Mouse (Mus musculus) left cerebral cortex, adult 2 months (tissue): ENCODE results near the gene Il11. TPM values are rescaled to one million over a fixed set of nuclear protein-coding genes. Genes with fewer than 3 reads are reported as not detected.
"Not testable (repeated sequence)": the region's sequence is repeated elsewhere in the genome, so short reads cannot be mapped to it uniquely, and the experiment has no call there.

Source experiments
- DNase-seq, 2 experiments: peaks; one replicate each; pipeline ENCODE4 v3.0.0; 2021 to 2022; ENCODE audit warnings: low spot score in 2 of 2, mixed read lengths in 1 of 2; ENCODE audit errors: extremely low spot score in 1 of 2
- H3K27ac ChIP-seq: fragments of 200-600 bp; 2 replicates; pipeline ENCODE4 v1.8.1; 2022
- H3K4me3 ChIP-seq: fragments of 200-600 bp; 2 replicates; pipeline ENCODE4 v1.8.1; 2022
- CTCF ChIP-seq: fragments of 200-600 bp; IDR thresholded peaks from 2 replicates; pipeline ENCODE4 v1.8.1; 2022; ENCODE audit warnings: antibody characterized with exemption, mild to moderate bottlenecking, moderate library complexity
- intact Hi-C: fragments of 180-260 bp; cut with DNase I; formaldehyde crosslinking; loops from one replicate; pipeline ENCODE4 v1.15.1; 2025
- long read RNA-seq, 2 experiments: library from polyadenylated mRNA; stranded (forward); transcript quantifications; one replicate each; pipeline ENCODE4 v2.0.0; 2021; ENCODE audit warnings: borderline mapping rate in 2 of 2
- total RNA-seq, 2 experiments: library from RNA; stranded (reverse); gene quantifications; 2 replicates each; pipeline ENCODE4 v1.2.3; 2021

Gene Il11
- under 1 TPM; 0.36 to 0.58 TPM for total RNA-seq
- long read RNA-seq, experiment 1, result 0 reads
- long read RNA-seq, experiment 2, result 0 reads

GRCm38 (mm10) chr7:4782759-4783158 is at the start of gene Il11, which contains the start of gene Tmem190:
Gene Il11 (minus strand): TSS chr7:4782859.
Gene Tmem190 (plus strand): TSS chr7:4782937.
- H3K4me3 ChIP-seq, result no peak within 1 kb of the TSS
- no peak for DNase-seq
- TF ChIP-seq CTCF, result no peak
- H3K27ac ChIP-seq, result no peak within 1 kb of the TSS
- intact Hi-C loops, result no loop called here

DNA sequence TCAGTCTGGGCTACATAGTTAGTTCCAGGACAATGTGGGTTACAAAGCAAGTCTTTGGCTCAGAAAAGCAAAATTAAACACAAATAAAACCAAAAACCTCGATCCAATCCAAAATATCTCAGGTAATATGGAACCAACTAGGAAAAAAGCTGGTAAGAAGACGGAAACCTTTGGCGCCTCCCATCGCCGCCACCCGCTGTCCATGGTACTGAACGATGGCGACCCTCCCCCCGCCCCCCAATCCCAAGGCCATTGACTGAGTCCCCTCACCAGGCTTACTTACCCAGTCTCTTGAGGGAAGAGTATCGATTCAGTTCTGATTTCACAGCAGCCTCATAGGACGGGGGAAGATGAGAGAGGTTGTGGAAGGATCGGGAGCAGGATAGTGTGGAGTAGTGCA is 47.8 kb upstream of the Il11 start:
- intact Hi-C loops, result no loop called here
- DNase-seq, result no peak
- H3K27ac ChIP-seq, result no peak overlapping the region
- H3K4me3 ChIP-seq, result no peak overlapping the region
- no peak for TF ChIP-seq CTCF

GRCm38 (mm10) chr7:4825365-4825764 is 42.7 kb upstream of the Il11 start:
- H3K27ac ChIP-seq, result no peak overlapping the region
- intact Hi-C loops, result no loop called here
- TF ChIP-seq CTCF, result no peak
- DNase-seq, result no peak
- H3K4me3 ChIP-seq, result no peak overlapping the region

GRCm38 (mm10) chr7:4822162-4822907 is 39.7 kb upstream of the Il11 start:
- no peak for TF ChIP-seq CTCF
- peak overlapping the region; percentile 53; the same call in 1 of the 2 replicates for H3K27ac ChIP-seq
- no peak overlapping the region for H3K4me3 ChIP-seq
- intact Hi-C loops, result no loop called here
- no peak for DNase-seq

- no peak for DNase-seq
- Histone ChIP-seq H3K4me3 (no peak overlapping the region), H3K27ac (peak overlapping the region; percentile 55; the same call in 1 of the 2 replicates)
- TF ChIP-seq CTCF, result no peak
- intact Hi-C loops, result no loop called here
Measured at GRCm38 (mm10) chr7:4821690-4822089, 39.0 kb upstream of the Il11 start.

GRCm38 (mm10) chr7:4820925-4821324 is 38.3 kb upstream of the Il11 start:
- H3K27ac ChIP-seq, H3K4me3 ChIP-seq, DNase-seq, intact Hi-C loops: not testable (repeated sequence)

DNA sequence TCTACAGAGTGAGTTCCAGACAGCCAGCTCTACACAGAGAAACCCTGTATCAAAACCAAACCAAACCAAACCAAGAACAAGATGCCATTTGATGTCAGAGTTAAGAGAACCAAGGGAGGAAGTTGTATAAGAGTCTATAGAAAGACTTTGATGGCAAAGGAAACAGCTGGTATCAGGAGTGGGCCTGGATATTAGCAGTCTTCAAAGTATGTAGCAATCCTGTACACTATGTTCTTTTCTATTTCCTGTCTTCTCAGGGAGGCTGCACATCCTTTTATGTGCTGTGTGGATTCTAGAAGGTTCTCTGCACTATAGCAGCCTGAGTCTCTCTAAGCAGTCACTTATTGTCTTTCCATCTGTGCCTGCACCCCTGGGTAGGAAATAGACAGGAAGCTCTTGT is 33.9 kb upstream of the Il11 start:
- intact Hi-C loops, result no loop called here

GRCm38 (mm10) chr7:4813105-4813791 is 30.6 kb upstream of the Il11 start:
- H3K4me3 ChIP-seq, result peak overlapping the region; percentile 96
- intact Hi-C loops, result loop anchor here (5.0 kb wide), 1 partner anchor 104 kb away; the partner anchor contains the start of gene Zfp628
- no peak for DNase-seq
- TF ChIP-seq CTCF, result no peak
- H3K27ac ChIP-seq, result peak overlapping the region; percentile 86

More for the DNA sequence above, 33.9 kb upstream of the Il11 start:
- no peak overlapping the region for H3K27ac ChIP-seq
- no peak for TF ChIP-seq CTCF
- no peak for DNase-seq
- H3K4me3 ChIP-seq, result no peak overlapping the region

GRCm38 (mm10) chr7:4812303-4813104 is 29.8 kb upstream of the Il11 start, which contains the start of gene Ube2s:
Gene Ube2s (minus strand): TSS chr7:4812590.
- DNase-seq, result peak; percentile 94 to 98
- TF ChIP-seq CTCF, result peak; percentile 7
- Histone ChIP-seq H3K27ac (peak within 1 kb of the TSS; percentile 98), H3K4me3 (peak within 1 kb of the TSS; percentile 96)
- intact Hi-C loops, result loop anchor here (5.0 kb wide), 1 partner anchor 105 kb away; the partner anchor contains the start of gene Zfp628

DNA sequence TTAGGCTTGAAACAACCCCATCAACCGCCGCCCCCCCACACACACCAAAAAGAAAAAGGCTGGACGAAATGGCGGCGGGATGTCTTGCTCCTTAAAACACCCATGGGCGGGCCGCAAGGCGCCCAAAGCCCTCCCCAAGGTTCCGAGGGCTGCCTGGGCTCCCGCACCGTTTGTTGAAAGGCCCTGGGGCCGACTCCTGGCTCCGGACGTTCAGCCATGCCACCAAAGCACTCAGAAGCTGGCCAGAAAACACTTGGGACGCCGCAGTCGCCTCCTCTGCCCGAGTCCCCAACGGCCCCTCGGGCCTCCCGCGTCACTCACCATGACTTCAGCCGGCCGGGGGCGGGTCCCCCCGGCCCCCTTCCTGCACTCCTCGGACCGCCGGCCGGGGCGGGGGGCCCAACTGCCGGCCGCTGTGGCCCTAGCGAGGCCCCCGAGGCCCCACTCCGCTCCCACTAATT is 29.2 kb upstream of the Il11 start:
- peak in 1 of 2 experiments; percentile 47 for DNase-seq
- intact Hi-C loops, result loop anchor here (5.0 kb wide), 1 partner anchor 105 kb away; the partner anchor contains the start of gene Zfp628
- no peak for TF ChIP-seq CTCF
- Histone ChIP-seq H3K27ac (peak overlapping the region; percentile 98), H3K4me3 (peak overlapping the region; percentile 96)

- peak overlapping the region; percentile 96 for H3K4me3 ChIP-seq
- not testable (repeated sequence) for DNase-seq, H3K27ac ChIP-seq
- intact Hi-C loops, result loop anchor here (5.0 kb wide), 1 partner anchor 106 kb away; the partner anchor contains the start of gene Zfp628
Measured at GRCm38 (mm10) chr7:4811131-4811530, 28.5 kb upstream of the Il11 start.
